Mouse (Mus musculus): ENCODE measurements at regions not wholly inside any gene's neighbourhood (a gene's known extent, or its start where the extent isn't known, plus 50 kb on each side); places are given as distances from the start of the nearest gene placed in this dataset.

DNA sequence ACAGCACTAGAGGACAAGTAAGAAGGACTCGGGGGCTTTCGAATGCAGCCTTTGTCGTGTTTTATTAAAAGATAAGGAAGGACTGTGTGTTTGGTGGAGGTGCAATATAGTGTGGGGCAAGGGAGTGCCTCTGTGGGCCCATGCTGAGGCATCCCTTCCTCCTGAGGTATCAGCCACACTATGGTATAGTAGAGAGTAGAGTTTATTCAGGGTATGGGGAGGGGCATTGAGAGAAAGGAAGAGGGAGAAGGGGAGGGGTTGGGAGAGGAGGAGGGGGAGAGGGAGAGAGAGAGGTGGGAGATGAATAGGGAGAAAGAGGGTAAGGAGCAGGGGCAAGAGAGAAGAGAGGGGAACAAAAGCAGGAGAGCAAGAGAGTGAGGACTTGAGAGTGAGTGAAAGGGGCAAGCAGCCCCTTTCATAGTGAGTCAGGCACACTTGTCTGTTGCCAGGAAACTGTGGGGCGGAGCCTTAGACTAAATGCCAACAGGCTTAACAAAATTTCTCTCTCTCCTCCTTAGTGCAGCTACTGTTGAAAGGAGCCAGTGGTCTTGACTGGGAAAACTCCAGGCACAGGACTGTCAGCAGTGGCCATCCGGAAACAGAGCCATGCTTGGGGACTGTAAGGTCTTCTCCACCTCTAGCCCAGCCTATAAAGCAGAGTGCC, 146.2 kb downstream of the Kcnj2 start:
- TF ChIP-seq EP300 (IDR thresholded peaks at IDR 0.05; ENCODE audit: low read depth) = no peak
- TF ChIP-seq CTCF (IDR thresholded peaks at IDR 0.05; ENCODE audit: low read depth) = no peak
- Histone ChIP-seq H3K36me3 (replicated peaks; ENCODE audit: control insufficient read depth, insufficient read depth, low read length) (no peaks in the 10 kb centered on the region), H3K4me3 (ENCODE audit: low read depth, low read length) (no peak overlapping the region), H3K4me1 (ENCODE audit: control insufficient read depth, insufficient read depth) (peaks cover 19% of the 10 kb centered on the region), H3K27ac (ENCODE audit: low read depth) (peak overlapping the region; percentile 74), H3K4me2 (ENCODE audit: low read depth, low read length) (no peak overlapping the region), H3K9ac (replicated peaks; ENCODE audit: low read depth, low read length) (no peak overlapping the region), H3K27me3 (ENCODE audit: control insufficient read depth, insufficient read depth, low read length) (no peaks in the 10 kb centered on the region), H3K9me3 (replicated peaks; ENCODE audit: control insufficient read depth, low read length) (no peaks in the 10 kb centered on the region)
- WGBS = 40% methylated on average over 5 of the region's 5 CpGs
- ATAC-seq (ENCODE audit: insufficient read depth, low read depth) = 0 out of 2 replicates have a peak, but pooled peaks have one; percentile 33
- DNase-seq (ENCODE audit: low spot score) = peak; percentile 46

DNA sequence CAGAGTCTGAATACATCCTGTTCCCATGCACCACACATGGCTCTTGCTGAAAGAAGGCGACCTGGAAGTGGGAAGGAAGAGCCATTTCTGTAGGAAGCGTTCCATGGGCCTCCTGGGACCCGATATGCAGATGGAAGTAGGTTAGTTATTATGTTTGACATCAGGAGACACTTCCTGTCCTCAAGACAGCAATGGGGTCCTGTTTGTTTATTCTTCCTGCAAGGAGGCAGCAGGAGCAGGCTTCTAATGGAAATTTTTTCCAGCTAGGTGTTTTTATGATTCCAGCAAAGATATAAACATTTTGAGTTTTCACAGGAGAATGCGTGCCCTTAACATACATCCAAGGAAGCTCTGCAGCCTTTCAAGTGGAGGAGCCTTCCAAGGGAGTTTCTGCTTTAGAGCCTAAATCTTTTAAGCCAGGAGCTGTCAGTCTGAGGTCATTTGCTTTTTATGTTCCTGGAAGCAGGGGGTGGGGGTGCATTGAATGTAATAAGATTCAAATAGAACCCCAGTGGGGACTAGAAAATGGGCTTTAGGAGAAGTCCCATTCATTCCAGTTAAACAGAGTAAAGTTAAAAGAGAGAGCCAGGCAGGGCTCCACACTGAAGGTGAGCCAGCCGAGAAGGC, 146.9 kb downstream of the Kcnj2 start:
- 57% methylated on average over 5 of the region's 5 CpGs for WGBS
- H3K27me3 ChIP-seq (ENCODE audit: control insufficient read depth, insufficient read depth, low read length) = no peaks in the 10 kb centered on the region
- ATAC-seq (ENCODE audit: insufficient read depth, low read depth) (no peak), DNase-seq (ENCODE audit: low spot score) (no peak)
- H3K9ac ChIP-seq (replicated peaks; ENCODE audit: low read depth, low read length) = no peak overlapping the region
- H3K27ac ChIP-seq (ENCODE audit: low read depth) = peak overlapping the region; percentile 74
- peaks cover 19% of the 10 kb centered on the region for H3K4me1 ChIP-seq (ENCODE audit: control insufficient read depth, insufficient read depth)
- no peak for TF ChIP-seq CTCF (IDR thresholded peaks at IDR 0.05; ENCODE audit: low read depth)
- no peak for TF ChIP-seq EP300 (IDR thresholded peaks at IDR 0.05; ENCODE audit: low read depth)
- H3K36me3 ChIP-seq (replicated peaks; ENCODE audit: control insufficient read depth, insufficient read depth, low read length) = no peaks in the 10 kb centered on the region
- H3K4me3 ChIP-seq (ENCODE audit: low read depth, low read length) = no peak overlapping the region
- H3K9me3 ChIP-seq (replicated peaks; ENCODE audit: control insufficient read depth, low read length) = no peaks in the 10 kb centered on the region
- no peak overlapping the region for H3K4me2 ChIP-seq (ENCODE audit: low read depth, low read length)

DNA sequence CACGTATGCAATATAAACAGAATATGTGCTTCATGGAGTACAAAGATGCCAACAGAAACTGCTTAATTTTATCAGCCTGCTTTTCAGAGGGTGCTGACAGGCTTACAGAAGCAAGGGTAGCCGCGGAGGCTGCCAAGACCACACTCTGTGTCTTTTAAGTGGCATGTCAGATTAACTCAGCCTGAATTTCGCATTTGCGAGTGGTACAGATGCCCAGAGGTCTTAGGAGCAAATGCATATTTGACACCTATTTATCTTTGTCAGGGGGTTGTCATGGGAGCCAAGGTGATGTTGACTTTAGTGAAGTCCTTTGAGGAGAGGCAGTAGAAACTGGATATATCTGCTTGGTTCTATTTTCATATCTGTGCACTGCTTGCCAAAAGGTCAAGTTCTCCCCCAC, 149.0 kb downstream of the Kcnj2 start:
- no peaks in the 10 kb centered on the region for H3K27me3 ChIP-seq (ENCODE audit: control insufficient read depth, insufficient read depth, low read length)
- DNase-seq (ENCODE audit: low spot score) = peak; percentile 93
- H3K36me3 ChIP-seq (replicated peaks; ENCODE audit: control insufficient read depth, insufficient read depth, low read length) = no peaks in the 10 kb centered on the region
- H3K9me3 ChIP-seq (replicated peaks; ENCODE audit: control insufficient read depth, low read length) = no peaks in the 10 kb centered on the region
- H3K4me3 ChIP-seq (ENCODE audit: low read depth, low read length) = no peak overlapping the region
- TF ChIP-seq CTCF (IDR thresholded peaks at IDR 0.05; ENCODE audit: low read depth) (no peak), EP300 (IDR thresholded peaks at IDR 0.05; ENCODE audit: low read depth) (peak; percentile 85)
- H3K27ac ChIP-seq (ENCODE audit: low read depth) = peak overlapping the region; percentile 76
- peaks cover 19% of the 10 kb centered on the region for H3K4me1 ChIP-seq (ENCODE audit: control insufficient read depth, insufficient read depth)
- peak; percentile 96 for ATAC-seq (ENCODE audit: insufficient read depth, low read depth)
- no peak overlapping the region for H3K9ac ChIP-seq (replicated peaks; ENCODE audit: low read depth, low read length)
- no peak overlapping the region for H3K4me2 ChIP-seq (ENCODE audit: low read depth, low read length)
- 32% methylated on average over 5 of the region's 5 CpGs for WGBS

DNA sequence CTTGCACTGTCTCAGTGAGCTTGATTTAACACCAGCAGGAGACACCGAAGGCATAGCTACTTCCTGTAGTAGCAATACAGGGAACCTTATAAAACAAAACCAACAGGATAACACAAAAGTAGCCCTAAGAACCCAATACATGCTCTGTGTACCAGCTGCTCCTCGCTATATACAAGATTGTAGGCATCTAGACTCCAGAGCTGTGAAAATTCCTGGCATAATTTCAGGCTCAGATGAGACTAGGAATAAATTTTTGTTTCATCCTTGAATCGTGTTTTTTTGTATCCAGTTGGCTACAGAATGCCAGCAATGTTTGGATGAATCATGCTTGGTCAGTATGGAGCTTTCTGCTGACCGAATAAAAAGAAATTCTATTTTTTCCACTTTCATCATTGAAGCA, 157.9 kb downstream of the Kcnj2 start:
- Histone ChIP-seq H3K36me3 (replicated peaks; ENCODE audit: control insufficient read depth, insufficient read depth, low read length) (no peaks in the 10 kb centered on the region), H3K4me3 (ENCODE audit: low read depth, low read length) (no peak overlapping the region), H3K9me3 (replicated peaks; ENCODE audit: control insufficient read depth, low read length) (no peaks in the 10 kb centered on the region), H3K4me1 (ENCODE audit: control insufficient read depth, insufficient read depth) (no peaks in the 10 kb centered on the region), H3K27ac (ENCODE audit: low read depth) (no peak overlapping the region), H3K9ac (replicated peaks; ENCODE audit: low read depth, low read length) (no peak overlapping the region), H3K4me2 (ENCODE audit: low read depth, low read length) (no peak overlapping the region), H3K27me3 (ENCODE audit: control insufficient read depth, insufficient read depth, low read length) (no peaks in the 10 kb centered on the region)
- DNase-seq (ENCODE audit: low spot score) (no peak), ATAC-seq (ENCODE audit: insufficient read depth, low read depth) (no peak)
- 77% methylated on average over 4 of the region's 4 CpGs for WGBS
- TF ChIP-seq CTCF (IDR thresholded peaks at IDR 0.05; ENCODE audit: low read depth) (no peak), EP300 (IDR thresholded peaks at IDR 0.05; ENCODE audit: low read depth) (no peak)

DNA sequence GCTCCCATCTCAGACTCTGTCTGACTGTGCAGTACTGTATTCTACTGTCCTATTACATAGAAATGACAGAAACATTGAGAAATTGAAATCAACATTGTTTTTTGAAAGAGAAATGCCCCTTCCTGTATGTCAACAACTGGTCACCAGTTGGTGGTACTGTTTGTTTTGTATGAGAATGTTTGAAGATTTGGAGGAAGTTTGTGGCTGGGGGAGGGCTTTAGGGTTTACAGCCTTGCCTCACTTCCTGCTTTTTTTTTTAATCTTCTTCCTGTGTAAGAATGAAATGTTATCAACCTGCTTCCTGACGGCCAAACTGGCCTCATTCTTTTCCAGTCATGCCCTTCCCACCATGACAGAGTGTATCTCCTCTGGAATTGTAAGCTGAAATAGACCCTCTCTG, 161.3 kb downstream of the Kcnj2 start:
- Histone ChIP-seq H3K36me3 (replicated peaks; ENCODE audit: control insufficient read depth, insufficient read depth, low read length) (no peaks in the 10 kb centered on the region), H3K4me3 (ENCODE audit: low read depth, low read length) (no peak overlapping the region), H3K27ac (ENCODE audit: low read depth) (no peak overlapping the region), H3K9ac (replicated peaks; ENCODE audit: low read depth, low read length) (no peak overlapping the region), H3K9me3 (replicated peaks; ENCODE audit: control insufficient read depth, low read length) (no peaks in the 10 kb centered on the region), H3K4me2 (ENCODE audit: low read depth, low read length) (no peak overlapping the region), H3K27me3 (ENCODE audit: control insufficient read depth, insufficient read depth, low read length) (no peaks in the 10 kb centered on the region), H3K4me1 (ENCODE audit: control insufficient read depth, insufficient read depth) (no peaks in the 10 kb centered on the region)
- no peak for ATAC-seq (ENCODE audit: insufficient read depth, low read depth)
- TF ChIP-seq CTCF (IDR thresholded peaks at IDR 0.05; ENCODE audit: low read depth) (no peak), EP300 (IDR thresholded peaks at IDR 0.05; ENCODE audit: low read depth) (no peak)
- no peak for DNase-seq (ENCODE audit: low spot score)
- 47% methylated on average over 1 of the region's 1 CpGs for WGBS
